Mouse (Mus musculus) stomach, embryonic 16.5 days (tissue): ENCODE results near the gene Fam219b. TPM values are rescaled to one million over a fixed set of nuclear protein-coding genes. Genes with fewer than 3 reads are reported as not detected.

ENCODE experiments used
- ATAC-seq: fragments of 200-750 bp; cut with Nextera tagmentation; 2 replicates; pipeline ENCODE4 v1.8.0; 2017; ENCODE audit warnings: moderate number of reproducible peaks, moderate TSS enrichment; ENCODE audit not compliant: insufficient read depth, low FRiP score
- H3K27ac ChIP-seq: fragments of 300-500 bp; sonication (generic); 2 replicates; pipeline ENCODE4 v1.5.1; 2014; ENCODE audit warnings: low read length
- H3K27me3 ChIP-seq: fragments of 300-500 bp; sonication (generic); 2 replicates; pipeline ENCODE4 v1.6.1; 2014; ENCODE audit warnings: low read length, control low read depth, mixed read lengths; ENCODE audit not compliant: control insufficient read depth, insufficient read depth
- H3K36me3 ChIP-seq: fragments of 300-500 bp; sonication (generic); 2 replicates; pipeline ENCODE4 v1.6.1; 2014; ENCODE audit warnings: low read length; ENCODE audit not compliant: control insufficient read depth, insufficient read depth
- H3K4me1 ChIP-seq: fragments of 300-500 bp; sonication (generic); 2 replicates; pipeline ENCODE4 v1.6.1; 2014; ENCODE audit warnings: low read length, control low read depth, mixed read lengths; ENCODE audit not compliant: control insufficient read depth, insufficient read depth
- H3K4me2 ChIP-seq: fragments of 300-500 bp; sonication (generic); 2 replicates; pipeline ENCODE4 v1.6.1; 2014; ENCODE audit warnings: low read depth, low read length, mixed read lengths
- H3K4me3 ChIP-seq: fragments of 300-500 bp; sonication (generic); replicated peaks from 2 replicates; pipeline ENCODE4 v1.5.1; 2014; ENCODE audit warnings: mild to moderate bottlenecking, low read length
- H3K9ac ChIP-seq: fragments of 300-500 bp; sonication (generic); 2 replicates; pipeline ENCODE4 v1.6.1; 2014; ENCODE audit warnings: low read length
- H3K9me3 ChIP-seq: fragments of 300-500 bp; sonication (generic); replicated peaks from 2 replicates; pipeline ENCODE4 v1.6.1; 2016; ENCODE audit warnings: low read length, control low read depth; ENCODE audit not compliant: control insufficient read depth
- WGBS: fragments of 180-500 bp; shearing (Covaris S2); extraction: QIAGEN DNeasy Blood & Tissue Kit; methylation state at CpG from one replicate; pipeline ENCODE4 v1.1.7; 2014; 5-methylcytosine and 5-hydroxymethylcytosine counted together
- polyA plus RNA-seq: library from polyadenylated mRNA; unstranded; fragments of >200 nt; fragmentation: Nextera tagmentation; extraction: Ambion mirVana; gene quantifications from 2 replicates; pipeline ENCODE4 v1.2.1, GENCODE M21; 2015

The Fam219b gene
- polyA plus RNA-seq, 1 experiment from 2014 or later = 17.9 TPM

- Histone ChIP-seq H3K9me3 (no peaks in the 10 kb centered on the region), H3K4me1 (peaks cover 6% of the 10 kb centered on the region), H3K27ac (no peak overlapping the region), H3K4me3 (no peak overlapping the region), H3K4me2 (no peak overlapping the region), H3K36me3 (no peaks in the 10 kb centered on the region), H3K27me3 (no peaks in the 10 kb centered on the region), H3K9ac (no peak overlapping the region)
- 49% methylated on average over 3 of the region's 3 CpGs for WGBS
- ATAC-seq = no peak
These were observed 17.4 kb downstream of the Fam219b start for GRCm38 (mm10) chr9:57554753-57555152.

- Histone ChIP-seq H3K9ac (no peak overlapping the region), H3K27ac (no peak overlapping the region), H3K27me3 (no peaks in the 10 kb centered on the region), H3K9me3 (no peaks in the 10 kb centered on the region), H3K4me2 (no peak overlapping the region), H3K4me1 (peaks cover 14% of the 10 kb centered on the region), H3K4me3 (no peak overlapping the region), H3K36me3 (no peaks in the 10 kb centered on the region)
- ATAC-seq = no peak
- WGBS = 74% methylated on average over 3 of the region's 3 CpGs
These were observed 19.9 kb downstream of the Fam219b start for GRCm38 (mm10) chr9:57557215-57557614.

- 82% methylated on average over 4 of the region's 4 CpGs for WGBS
- Histone ChIP-seq H3K9me3 (no peaks in the 10 kb centered on the region), H3K27ac (no peak overlapping the region), H3K9ac (no peak overlapping the region), H3K27me3 (no peaks in the 10 kb centered on the region), H3K36me3 (no peaks in the 10 kb centered on the region), H3K4me1 (peaks cover 27% of the 10 kb centered on the region), H3K4me3 (no peak overlapping the region), H3K4me2 (no peak overlapping the region)
- no peak for ATAC-seq
These were observed 21.3 kb downstream of the Fam219b start for GRCm38 (mm10) chr9:57558625-57559024.

GRCm38 (mm10) chr9:57559568-57559967 is 22.2 kb downstream of the Fam219b start:
- H3K9me3 ChIP-seq = no peaks in the 10 kb centered on the region
- H3K4me2 ChIP-seq = no peak overlapping the region
- H3K36me3 ChIP-seq = no peaks in the 10 kb centered on the region
- WGBS = 62% methylated on average over 2 of the region's 2 CpGs
- no peaks in the 10 kb centered on the region for H3K27me3 ChIP-seq
- no peak for ATAC-seq
- peaks cover 31% of the 10 kb centered on the region for H3K4me1 ChIP-seq
- H3K4me3 ChIP-seq = no peak overlapping the region
- H3K27ac ChIP-seq = no peak overlapping the region
- no peak overlapping the region for H3K9ac ChIP-seq

- H3K36me3 ChIP-seq = no peaks in the 10 kb centered on the region
- peak overlapping the region; percentile 66 for H3K4me3 ChIP-seq
- H3K4me1 ChIP-seq = peaks cover 32% of the 10 kb centered on the region
- H3K27me3 ChIP-seq = no peaks in the 10 kb centered on the region
- peak overlapping the region; percentile 24; the same call in 1 of the 2 replicates for H3K27ac ChIP-seq
- WGBS = 25% methylated on average over 7 of the region's 7 CpGs
- H3K4me2 ChIP-seq = peak overlapping the region; percentile 84
- H3K9me3 ChIP-seq = no peaks in the 10 kb centered on the region
- ATAC-seq = no peak
- peak overlapping the region; percentile 78 for H3K9ac ChIP-seq
These were observed 22.9 kb downstream of the Fam219b start for GRCm38 (mm10) chr9:57560263-57560662.

GRCm38 (mm10) chr9:57560861-57561710 is 23.8 kb downstream of the Fam219b start, which contains the start of gene Scamp2:
Gene Scamp2, plus strand, starts transcription at chr9:57560943.
- peak; percentile 97 for ATAC-seq

GRCm38 (mm10) chr9:57561711-57562099 is 24.4 kb downstream of the Fam219b start:
- WGBS = 64% methylated on average over 13 of the region's 13 CpGs
- Histone ChIP-seq H3K4me2 (peak overlapping the region; percentile 84), H3K4me3 (peak overlapping the region; percentile 66), H3K4me1 (peaks cover 44% of the 10 kb centered on the region), H3K36me3 (no peaks in the 10 kb centered on the region), H3K9me3 (no peaks in the 10 kb centered on the region), H3K9ac (peak overlapping the region; percentile 78), H3K27me3 (no peaks in the 10 kb centered on the region), H3K27ac (peak overlapping the region; percentile 94)
- ATAC-seq = no peak

More at GRCm38 (mm10) chr9:57560861-57561710, 23.8 kb downstream of the Fam219b start, which contains the start of gene Scamp2:
- no peaks in the 10 kb centered on the region for H3K9me3 ChIP-seq
- H3K27ac ChIP-seq = peak within 1 kb of the TSS; percentile 94
- peaks cover 40% of the 10 kb centered on the region for H3K4me1 ChIP-seq
- peak within 1 kb of the TSS; percentile 84 for H3K4me2 ChIP-seq
- no peaks in the 10 kb centered on the region for H3K36me3 ChIP-seq
- under 1% methylated on average over 37 of the region's 37 CpGs for WGBS
- H3K4me3 ChIP-seq = peak within 1 kb of the TSS; percentile 66
- no peaks in the 10 kb centered on the region for H3K27me3 ChIP-seq
- peak within 1 kb of the TSS; percentile 78 for H3K9ac ChIP-seq

GRCm38 (mm10) chr9:57562896-57563372 is 25.6 kb downstream of the Fam219b start:
- peak overlapping the region; percentile 84 for H3K4me2 ChIP-seq
- WGBS = 32% methylated on average over 4 of the region's 4 CpGs
- peak overlapping the region; percentile 55 for H3K9ac ChIP-seq
- no peaks in the 10 kb centered on the region for H3K9me3 ChIP-seq
- peak overlapping the region; percentile 94 for H3K27ac ChIP-seq
- H3K36me3 ChIP-seq = no peaks in the 10 kb centered on the region
- H3K4me1 ChIP-seq = peaks cover 46% of the 10 kb centered on the region
- H3K27me3 ChIP-seq = no peaks in the 10 kb centered on the region
- peak overlapping the region; percentile 66 for H3K4me3 ChIP-seq
- ATAC-seq = peak; percentile 68; the same call in 1 of the 2 replicates

GRCm38 (mm10) chr9:57564609-57565008 is 27.3 kb downstream of the Fam219b start:
- Histone ChIP-seq H3K27ac (no peak overlapping the region), H3K4me3 (no peak overlapping the region), H3K9ac (no peak overlapping the region), H3K27me3 (no peaks in the 10 kb centered on the region), H3K9me3 (no peaks in the 10 kb centered on the region), H3K36me3 (no peaks in the 10 kb centered on the region), H3K4me2 (no peak overlapping the region), H3K4me1 (peaks cover 46% of the 10 kb centered on the region)
- 82% methylated on average over 6 of the region's 6 CpGs for WGBS
- ATAC-seq = no peak
